Mouse (Mus musculus) lung, embryonic 16.5 days (tissue): ENCODE data around the gene Ephb4. TPM values are rescaled to one million over a fixed set of nuclear protein-coding genes. Genes with fewer than 3 reads are reported as not detected.

Experiments
- ATAC-seq: fragments of 200-750 bp; cut with Nextera tagmentation; 2 replicates; pipeline ENCODE4 v1.8.0; 2017; ENCODE audit warnings: low read depth, mild to moderate bottlenecking, moderate library complexity
- H3K27ac ChIP-seq: fragments of 300-500 bp; sonication (generic); 2 replicates; pipeline ENCODE4 v1.5.1; 2014; ENCODE audit warnings: mild to moderate bottlenecking, control low read depth, low read length
- H3K27me3 ChIP-seq: fragments of 300-500 bp; sonication (generic); 2 replicates; pipeline ENCODE4 v1.6.1; 2014; ENCODE audit warnings: low read depth, low read length, mixed read lengths; ENCODE audit not compliant: control insufficient read depth, insufficient read depth
- H3K36me3 ChIP-seq: fragments of 300-500 bp; sonication (generic); 2 replicates; pipeline ENCODE4 v1.6.1; 2014; ENCODE audit warnings: low read length; ENCODE audit not compliant: control insufficient read depth, insufficient read depth
- H3K4me1 ChIP-seq: fragments of 300-500 bp; sonication (generic); replicated peaks from 2 replicates; pipeline ENCODE4 v1.6.1; 2014; ENCODE audit warnings: low read length, mixed read lengths; ENCODE audit not compliant: control insufficient read depth, insufficient read depth
- H3K4me2 ChIP-seq: fragments of 300-500 bp; sonication (generic); 2 replicates; pipeline ENCODE4 v1.6.1; 2014; ENCODE audit warnings: low read depth, low read length, control low read depth
- H3K4me3 ChIP-seq: fragments of 300-500 bp; sonication (generic); 2 replicates; pipeline ENCODE4 v1.5.1; 2014; ENCODE audit warnings: mild to moderate bottlenecking, low read length, control low read depth
- H3K9ac ChIP-seq: fragments of 300-500 bp; sonication (generic); 2 replicates; pipeline ENCODE4 v1.6.1; 2014; ENCODE audit warnings: low read length, control low read depth
- H3K9me3 ChIP-seq: fragments of 300-500 bp; sonication (generic); 2 replicates; pipeline ENCODE4 v1.6.1; 2016; ENCODE audit warnings: low read length; ENCODE audit not compliant: control insufficient read depth
- WGBS: fragments of 180-500 bp; shearing (Covaris S2); extraction: QIAGEN DNeasy Blood & Tissue Kit; methylation state at CpG from one replicate; pipeline ENCODE4 v1.1.7; 2014; 5-methylcytosine and 5-hydroxymethylcytosine counted together
- polyA plus RNA-seq: library from polyadenylated mRNA; unstranded; fragments of >200 nt; fragmentation: Nextera tagmentation; extraction: Ambion mirVana; gene quantifications from 2 replicates; pipeline ENCODE4 v1.2.1, GENCODE M21; 2015

The Ephb4 gene
- polyA plus RNA-seq, result 50.7 and 56.9 TPM in 2 replicates

DNA sequence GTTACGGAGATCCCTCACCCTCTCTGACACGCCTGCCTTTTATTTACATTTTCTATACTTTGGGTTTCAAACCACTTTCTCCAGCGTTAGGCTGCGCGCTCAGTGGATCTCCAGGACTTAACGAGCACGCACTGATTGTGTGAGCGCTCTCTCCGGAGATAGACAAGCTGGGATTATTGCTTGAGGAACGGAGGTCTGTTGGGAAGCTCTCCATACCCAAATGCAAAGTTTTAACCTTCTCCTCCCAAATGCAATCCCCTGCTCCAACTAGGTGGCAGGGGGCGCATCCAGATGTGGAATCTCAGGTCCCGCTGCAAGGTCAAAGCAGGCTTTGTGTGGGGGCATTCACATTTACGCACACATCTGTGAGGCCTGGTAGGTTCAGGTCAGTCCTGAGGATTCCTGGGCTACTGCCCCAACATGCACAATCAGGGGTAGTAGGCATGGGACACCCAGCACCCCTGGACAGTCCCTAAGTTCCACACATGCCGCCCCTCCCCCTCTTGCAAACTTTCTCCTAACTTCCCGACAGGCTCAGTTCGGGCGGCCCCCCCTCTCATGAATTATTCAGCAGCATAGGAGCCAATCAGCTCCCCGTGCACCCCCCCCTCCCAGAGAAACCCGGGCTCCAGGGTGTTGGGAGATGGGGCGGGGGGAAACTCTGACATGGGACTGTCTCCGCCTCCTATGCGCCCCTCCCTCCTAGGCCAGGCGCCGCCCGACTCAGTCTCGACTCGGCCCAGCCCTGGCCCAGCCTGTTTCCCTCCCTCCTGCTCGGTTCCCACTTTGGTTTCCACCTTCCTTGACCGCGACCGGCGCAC, at the start of gene Ephb4:
Ephb4 (plus strand) TSS at position 726 of the 821 bp plus-strand sequence.
- no peaks in the 10 kb centered on the region for H3K9me3 ChIP-seq
- peaks cover 56% of the 10 kb centered on the region for H3K4me1 ChIP-seq
- H3K27ac ChIP-seq, result peak within 1 kb of the TSS; percentile 99
- WGBS, result under 1% methylated on average over 32 of the region's 32 CpGs
- peak within 1 kb of the TSS; percentile 99 for H3K9ac ChIP-seq
- H3K27me3 ChIP-seq, result no peaks in the 10 kb centered on the region
- H3K36me3 ChIP-seq, result peaks cover 7% of the 10 kb centered on the region
- peak within 1 kb of the TSS; percentile 90 for H3K4me3 ChIP-seq
- peak; percentile 93 for ATAC-seq
- H3K4me2 ChIP-seq, result peak within 1 kb of the TSS; percentile 62

DNA sequence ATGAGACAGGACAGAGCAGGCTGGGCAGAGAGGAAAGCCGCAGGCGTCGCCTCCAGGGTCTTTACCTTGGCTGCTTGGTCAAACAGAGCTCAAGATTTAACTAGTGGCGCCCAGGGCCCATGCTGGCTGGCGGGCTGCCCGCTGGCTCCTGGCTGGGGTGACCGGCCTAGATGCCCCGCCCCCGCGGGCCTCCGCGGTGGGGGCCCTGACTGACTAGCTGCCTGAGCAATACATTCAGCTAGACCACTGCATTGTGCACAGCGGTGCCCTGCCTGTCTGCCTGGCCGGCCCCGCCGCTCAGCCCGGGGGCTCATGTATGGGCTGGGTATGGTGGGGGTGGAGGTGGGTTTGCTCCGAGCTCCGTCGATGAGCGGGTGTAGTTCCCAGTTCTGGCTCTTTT, 48.7 kb upstream of the Ephb4 start:
- ATAC-seq, result peak; percentile 59
- Histone ChIP-seq H3K27ac (no peak overlapping the region), H3K4me2 (no peak overlapping the region), H3K4me3 (no peak overlapping the region), H3K9ac (no peak overlapping the region), H3K9me3 (no peaks in the 10 kb centered on the region), H3K36me3 (peaks cover 58% of the 10 kb centered on the region), H3K27me3 (no peaks in the 10 kb centered on the region), H3K4me1 (peaks cover 23% of the 10 kb centered on the region)
- 73% methylated on average over 21 of the region's 21 CpGs for WGBS

DNA sequence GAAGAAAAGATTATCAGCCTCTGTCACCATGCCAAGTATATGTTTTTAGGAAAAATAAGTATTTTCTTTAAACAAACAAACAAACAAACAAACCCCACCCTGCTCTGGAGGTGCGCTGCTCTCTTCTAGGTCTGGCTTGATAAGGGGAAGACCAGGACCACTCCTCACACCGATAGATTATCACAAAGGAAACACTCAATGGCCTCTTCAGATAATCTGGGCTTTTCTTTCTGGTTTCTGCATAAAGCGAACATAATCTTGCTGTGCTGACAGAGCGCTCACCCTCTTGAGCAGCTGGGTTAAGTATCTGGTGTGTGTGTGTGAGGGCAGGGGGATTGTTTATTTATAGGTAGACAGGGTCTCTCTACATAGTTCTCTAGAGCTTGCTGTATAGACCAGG, 46.3 kb upstream of the Ephb4 start:
- Histone ChIP-seq H3K36me3 (peaks cover 38% of the 10 kb centered on the region), H3K4me2 (no peak overlapping the region), H3K27me3 (no peaks in the 10 kb centered on the region), H3K9ac (no peak overlapping the region), H3K4me1 (peaks cover 29% of the 10 kb centered on the region), H3K27ac (no peak overlapping the region), H3K9me3 (no peaks in the 10 kb centered on the region), H3K4me3 (no peak overlapping the region)
- ATAC-seq, result no peak
- 51% methylated on average over 4 of the region's 4 CpGs for WGBS

DNA sequence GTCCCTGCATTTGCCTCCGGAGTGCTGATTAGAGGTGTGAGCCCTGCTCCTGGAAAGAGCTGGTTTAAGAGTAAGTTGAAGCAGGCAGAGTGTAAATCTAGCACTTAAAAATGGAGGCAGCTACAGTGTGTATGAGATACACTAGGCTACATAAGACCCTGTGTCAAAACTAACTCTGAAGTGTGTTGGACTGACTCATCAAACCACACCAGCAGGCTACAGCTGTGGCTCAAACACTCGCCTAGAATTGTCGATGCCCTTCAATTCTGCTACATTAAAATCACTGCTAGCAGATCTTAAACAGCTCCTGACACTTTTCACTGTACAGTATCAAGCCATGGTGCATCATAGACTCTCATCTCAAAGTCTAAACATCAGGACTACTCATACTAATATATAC, 45.7 kb upstream of the Ephb4 start:
- Histone ChIP-seq H3K27ac (no peak overlapping the region), H3K4me3 (no peak overlapping the region), H3K4me2 (no peak overlapping the region), H3K9me3 (no peaks in the 10 kb centered on the region), H3K4me1 (peaks cover 29% of the 10 kb centered on the region), H3K9ac (no peak overlapping the region), H3K27me3 (no peaks in the 10 kb centered on the region), H3K36me3 (peaks cover 38% of the 10 kb centered on the region)
- no peak for ATAC-seq
- 67% methylated on average over 3 of the region's 3 CpGs for WGBS

DNA sequence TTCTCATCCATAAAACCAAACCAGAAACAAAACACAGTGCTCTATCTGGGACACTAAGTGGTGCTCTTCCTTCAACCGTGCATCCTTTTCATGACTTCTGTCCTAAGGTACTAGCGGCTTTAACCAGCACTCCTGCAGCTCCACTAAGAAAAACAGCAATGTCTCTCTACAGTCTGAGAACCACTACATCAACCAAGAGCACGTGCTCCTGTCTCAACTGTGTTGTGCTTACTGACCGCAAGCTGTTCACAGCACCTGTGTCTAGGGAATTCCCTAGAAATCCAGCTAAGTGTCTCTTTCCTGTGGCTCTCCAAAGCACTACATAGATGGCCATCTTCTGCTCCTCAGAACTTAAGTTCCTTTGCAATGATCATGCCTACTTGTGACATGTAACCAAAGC, 45.1 kb upstream of the Ephb4 start:
- no peak for ATAC-seq
- peak overlapping the region; percentile 7; the same call in 1 of the 2 replicates for H3K9ac ChIP-seq

DNA sequence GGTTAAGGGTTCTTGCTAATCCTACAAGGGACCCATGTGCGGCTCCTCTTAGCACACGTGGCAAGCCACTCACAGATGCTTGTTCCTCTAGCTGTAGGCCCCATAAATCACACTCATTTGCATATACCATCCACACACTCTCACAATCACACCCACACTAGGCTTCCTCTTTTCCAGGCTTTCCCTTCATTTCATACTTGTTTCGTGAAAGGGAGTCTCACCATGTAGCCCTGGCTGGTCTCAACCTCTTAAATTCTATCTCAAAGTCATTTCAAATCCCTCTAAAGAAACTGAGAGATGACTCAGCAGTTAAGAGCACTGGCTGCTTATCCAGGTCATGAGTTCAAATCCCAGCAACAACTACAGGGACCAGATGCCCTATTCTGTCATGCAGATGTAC, 44.1 kb upstream of the Ephb4 start:
- Histone ChIP-seq H3K27me3 (no peaks in the 10 kb centered on the region), H3K4me1 (peaks cover 29% of the 10 kb centered on the region), H3K36me3 (peaks cover 43% of the 10 kb centered on the region), H3K9ac (peak overlapping the region; percentile 99), H3K4me3 (peak overlapping the region; percentile 83), H3K9me3 (no peaks in the 10 kb centered on the region), H3K4me2 (peak overlapping the region; percentile 65), H3K27ac (no peak overlapping the region)
- WGBS, result 50% methylated on average over 3 of the region's 3 CpGs
- ATAC-seq, result no peak

More for the DNA sequence above, 45.1 kb upstream of the Ephb4 start:
- 54% methylated on average over 4 of the region's 4 CpGs for WGBS
- Histone ChIP-seq H3K36me3 (peaks cover 38% of the 10 kb centered on the region), H3K27me3 (no peaks in the 10 kb centered on the region), H3K4me3 (peak overlapping the region; percentile 83; the same call in 1 of the 2 replicates), H3K27ac (no peak overlapping the region), H3K4me2 (peak overlapping the region; percentile 65; the same call in 1 of the 2 replicates), H3K4me1 (peaks cover 29% of the 10 kb centered on the region), H3K9me3 (no peaks in the 10 kb centered on the region)

DNA sequence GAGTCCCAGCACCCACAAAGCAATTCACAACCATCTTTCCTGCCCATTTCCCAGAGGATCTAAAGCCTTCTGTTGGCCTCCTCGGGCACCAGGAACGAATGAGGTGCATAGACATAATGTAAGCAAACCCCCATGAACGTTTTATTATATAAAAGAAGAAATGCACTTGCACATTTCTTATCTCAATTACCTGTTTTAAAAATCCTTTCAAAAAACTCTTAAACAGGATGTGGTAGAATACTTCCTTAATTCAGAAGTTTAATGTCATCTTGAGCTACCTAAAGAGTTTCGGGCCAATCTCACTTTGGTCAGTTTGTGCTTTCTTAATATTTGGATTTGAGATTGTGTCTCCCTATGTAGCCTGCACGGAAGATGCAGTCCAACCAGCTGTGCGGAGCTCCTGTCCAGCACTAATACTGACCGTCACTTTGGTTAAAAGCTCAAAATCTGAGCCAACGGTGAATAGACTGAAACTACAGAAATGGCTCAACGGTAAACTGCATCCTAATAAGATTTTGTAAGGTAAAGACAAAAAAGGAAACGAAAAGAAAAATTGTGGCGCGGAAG, 43.4 kb upstream of the Ephb4 start:
- peak overlapping the region; percentile 65 for H3K4me2 ChIP-seq
- H3K4me1 ChIP-seq, result peaks cover 29% of the 10 kb centered on the region
- WGBS, result 6% methylated on average over 12 of the region's 12 CpGs
- peaks cover 47% of the 10 kb centered on the region for H3K36me3 ChIP-seq
- ATAC-seq, result no peak
- no peaks in the 10 kb centered on the region for H3K9me3 ChIP-seq
- peak overlapping the region; percentile 99 for H3K9ac ChIP-seq
- H3K4me3 ChIP-seq, result peak overlapping the region; percentile 83
- H3K27me3 ChIP-seq, result no peaks in the 10 kb centered on the region
- peak overlapping the region; percentile 91 for H3K27ac ChIP-seq

DNA sequence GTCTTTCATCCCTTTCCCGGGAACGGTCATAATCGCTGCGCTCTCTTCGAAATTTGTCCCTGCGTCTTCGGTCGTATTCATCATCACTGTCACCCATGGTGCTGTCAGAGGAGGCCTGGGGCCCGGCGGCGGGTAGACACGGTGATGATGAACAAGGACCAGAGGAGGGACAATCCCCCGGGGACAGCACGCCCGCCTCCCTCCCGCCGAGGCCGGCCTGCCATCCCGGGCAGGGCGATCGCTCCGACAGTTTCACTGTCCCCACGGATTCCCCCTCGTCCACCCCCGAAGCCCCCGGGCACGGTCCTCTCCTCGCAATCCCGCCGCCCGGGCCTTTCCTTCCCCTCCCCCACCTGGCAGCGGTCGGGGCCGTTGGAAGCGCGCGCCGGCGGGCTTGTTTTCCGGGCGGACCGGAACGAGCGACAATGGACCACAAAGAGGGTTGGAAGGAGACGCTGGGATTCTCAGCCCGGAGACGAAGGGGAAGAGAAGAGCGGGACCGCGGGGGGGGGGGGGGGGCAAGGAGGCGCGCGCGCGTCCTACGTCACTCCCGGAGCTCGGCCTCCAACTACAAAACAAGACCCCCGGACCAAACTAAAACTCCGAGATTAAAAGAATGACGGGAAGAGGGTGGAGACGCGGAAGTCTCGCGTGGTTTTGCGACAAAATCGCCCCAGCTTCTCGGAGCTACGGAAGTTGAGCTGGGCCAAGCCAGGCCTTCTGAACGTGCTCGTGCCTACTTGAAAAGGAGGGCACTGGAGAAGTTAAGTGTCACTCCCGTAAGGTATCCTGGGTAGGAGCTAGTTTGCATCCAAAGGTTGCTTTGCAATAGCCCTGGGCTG, 42.6 kb upstream of the Ephb4 start, which contains the start of gene Srrt:
Srrt (minus strand) TSS at position 604 of the 842 bp plus-strand sequence.
- peaks cover 43% of the 10 kb centered on the region for H3K36me3 ChIP-seq
- H3K4me2 ChIP-seq, result peak within 1 kb of the TSS; percentile 65
- ATAC-seq, result peak; percentile 94
- H3K4me3 ChIP-seq, result peak within 1 kb of the TSS; percentile 83
- H3K4me1 ChIP-seq, result peaks cover 36% of the 10 kb centered on the region
- H3K27ac ChIP-seq, result peak within 1 kb of the TSS; percentile 91
- under 1% methylated on average over 62 of the region's 72 CpGs for WGBS
- H3K9ac ChIP-seq, result peak within 1 kb of the TSS; percentile 99
- H3K9me3 ChIP-seq, result no peaks in the 10 kb centered on the region
- H3K27me3 ChIP-seq, result no peaks in the 10 kb centered on the region
